Mouse (Mus musculus): Measurements from ENCODE around the gene Iqschfp. TPM values are rescaled to one million over a fixed set of nuclear protein-coding genes. Genes with fewer than 3 reads are reported as not detected.
A peak's percentile ranks its signal among the peaks of the same experiment; 100 is the strongest.

The Iqschfp gene
- polyA plus RNA-seq, 1 experiment from 2014 or later = not detected

DNA sequence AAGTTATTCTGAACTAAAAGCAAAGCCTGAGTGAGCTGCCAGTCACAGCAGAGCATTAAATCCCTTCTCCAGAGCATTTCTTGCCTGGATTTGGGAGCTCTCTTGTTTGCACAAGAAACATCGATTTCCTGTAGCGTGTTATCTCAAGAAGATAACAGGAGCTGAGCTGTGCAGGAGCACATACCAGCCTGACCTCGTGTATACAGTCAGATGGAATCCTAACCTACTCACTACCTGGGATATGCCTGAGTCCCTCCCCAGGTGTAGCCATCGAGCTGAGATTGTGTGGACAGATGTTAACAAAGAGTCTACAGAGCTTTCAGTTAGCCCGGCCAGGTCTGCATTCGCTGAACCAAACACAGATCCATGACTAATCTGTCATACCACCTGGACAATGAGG lies 666.7 kb downstream of the Iqschfp start:
- peak; percentile 87 for ATAC-seq
- no peak overlapping the region for H3K27ac ChIP-seq (ENCODE audit: low read length)
- H3K4me2 ChIP-seq (ENCODE audit: low read depth, low read length) = no peak overlapping the region
- H3K9ac ChIP-seq (ENCODE audit: low read depth, low read length) = no peak overlapping the region
- no peak overlapping the region for H3K4me3 ChIP-seq (ENCODE audit: low read length)
- H3K4me1 ChIP-seq (ENCODE audit: control insufficient read depth, insufficient read depth, low read length) = 0 out of 2 replicates have a peak, but pooled peaks cover 4% of the 10 kb centered on the region
- no peaks in the 10 kb centered on the region for H3K27me3 ChIP-seq (replicated peaks; ENCODE audit: control insufficient read depth, insufficient read depth, low read length)
- 45% methylated on average over 6 of the region's 6 CpGs for WGBS
- no peaks in the 10 kb centered on the region for H3K9me3 ChIP-seq (ENCODE audit: control insufficient read depth, low read length)
- H3K36me3 ChIP-seq (ENCODE audit: control insufficient read depth, insufficient read depth, low read length) = no peaks in the 10 kb centered on the region

DNA sequence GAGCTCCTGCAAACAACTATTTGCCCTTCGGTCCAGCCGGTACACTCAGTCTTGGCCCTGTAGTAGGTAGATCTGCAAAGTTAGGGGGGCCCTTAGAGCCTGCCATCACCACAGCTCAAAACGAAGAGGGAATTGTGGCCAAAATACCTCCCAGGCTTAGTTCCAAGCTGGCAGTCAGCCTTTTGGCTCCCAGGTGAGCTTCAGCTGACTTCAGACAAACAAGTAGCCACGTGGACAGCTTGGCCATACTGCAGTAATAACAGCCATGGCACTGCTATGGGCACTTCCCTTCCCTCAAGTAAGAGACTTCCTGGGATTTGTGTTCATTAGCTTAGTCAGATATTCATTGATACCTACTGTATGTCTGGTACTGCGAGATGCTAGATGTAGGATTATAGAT lies 668.0 kb downstream of the Iqschfp start:
- no peak overlapping the region for H3K9ac ChIP-seq (ENCODE audit: low read depth, low read length)
- no peak overlapping the region for H3K4me2 ChIP-seq (ENCODE audit: low read depth, low read length)
- no peak overlapping the region for H3K4me3 ChIP-seq (ENCODE audit: low read length)
- H3K27me3 ChIP-seq (replicated peaks; ENCODE audit: control insufficient read depth, insufficient read depth, low read length) = no peaks in the 10 kb centered on the region
- ATAC-seq = no peak
- no peak overlapping the region for H3K27ac ChIP-seq (ENCODE audit: low read length)
- H3K4me1 ChIP-seq (ENCODE audit: control insufficient read depth, insufficient read depth, low read length) = 0 out of 2 replicates have a peak, but pooled peaks cover 4% of the 10 kb centered on the region
- H3K36me3 ChIP-seq (ENCODE audit: control insufficient read depth, insufficient read depth, low read length) = no peaks in the 10 kb centered on the region
- no peaks in the 10 kb centered on the region for H3K9me3 ChIP-seq (ENCODE audit: control insufficient read depth, low read length)
- WGBS = 85% methylated on average over 5 of the region's 5 CpGs

DNA sequence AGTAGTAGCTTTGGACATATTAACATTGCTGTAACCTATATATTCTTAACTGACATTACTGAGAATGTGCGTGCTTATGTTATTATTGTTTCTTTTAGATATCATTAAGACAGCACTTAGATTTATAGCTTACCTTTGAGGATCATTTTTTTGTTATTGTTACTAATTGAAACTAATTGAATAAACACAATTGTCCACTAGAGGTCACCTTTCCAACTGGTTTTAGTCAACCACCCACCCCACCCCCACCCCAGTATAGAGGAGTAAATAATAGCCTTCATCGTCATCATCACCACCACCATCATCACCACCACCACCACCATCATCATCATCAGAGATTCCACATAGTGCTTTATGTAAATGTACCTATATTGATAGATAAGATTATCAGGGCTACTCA lies 670.8 kb downstream of the Iqschfp start:
- ATAC-seq = no peak
- Histone ChIP-seq H3K27me3 (replicated peaks; ENCODE audit: control insufficient read depth, insufficient read depth, low read length) (no peaks in the 10 kb centered on the region), H3K4me2 (ENCODE audit: low read depth, low read length) (no peak overlapping the region), H3K4me1 (ENCODE audit: control insufficient read depth, insufficient read depth, low read length) (0 out of 2 replicates have a peak, but pooled peaks cover 4% of the 10 kb centered on the region), H3K9me3 (ENCODE audit: control insufficient read depth, low read length) (no peaks in the 10 kb centered on the region), H3K27ac (ENCODE audit: low read length) (no peak overlapping the region), H3K9ac (ENCODE audit: low read depth, low read length) (no peak overlapping the region), H3K36me3 (ENCODE audit: control insufficient read depth, insufficient read depth, low read length) (no peaks in the 10 kb centered on the region), H3K4me3 (ENCODE audit: low read length) (no peak overlapping the region)
- 86% methylated on average over 2 of the region's 2 CpGs for WGBS

DNA sequence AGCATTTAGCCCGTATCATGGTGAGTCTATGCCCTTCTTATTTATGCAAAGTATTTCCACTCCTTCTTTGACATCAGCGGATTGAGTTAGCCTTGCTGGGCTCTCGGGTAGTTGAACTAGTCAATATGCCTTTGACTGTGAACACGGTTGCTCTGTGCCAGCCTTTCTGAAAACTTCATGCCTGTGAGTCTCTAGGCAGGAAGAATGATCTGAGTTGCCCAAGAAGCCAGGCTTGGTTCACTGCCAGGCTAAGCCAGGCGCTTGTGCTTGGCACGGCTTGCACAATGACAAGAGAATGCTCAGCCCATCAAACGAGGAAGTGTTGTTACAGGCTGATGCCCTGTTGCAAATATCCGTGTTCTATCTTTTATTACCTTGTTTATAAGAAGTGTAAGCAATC lies 671.9 kb downstream of the Iqschfp start:
- Histone ChIP-seq H3K4me2 (ENCODE audit: low read depth, low read length) (no peak overlapping the region), H3K4me3 (ENCODE audit: low read length) (no peak overlapping the region), H3K27ac (ENCODE audit: low read length) (no peak overlapping the region), H3K36me3 (ENCODE audit: control insufficient read depth, insufficient read depth, low read length) (no peaks in the 10 kb centered on the region), H3K9me3 (ENCODE audit: control insufficient read depth, low read length) (no peaks in the 10 kb centered on the region), H3K4me1 (ENCODE audit: control insufficient read depth, insufficient read depth, low read length) (0 out of 2 replicates have a peak, but pooled peaks cover under 1% of the 10 kb centered on the region), H3K9ac (ENCODE audit: low read depth, low read length) (no peak overlapping the region), H3K27me3 (replicated peaks; ENCODE audit: control insufficient read depth, insufficient read depth, low read length) (no peaks in the 10 kb centered on the region)
- WGBS = 60% methylated on average over 8 of the region's 8 CpGs
- ATAC-seq = no peak

DNA sequence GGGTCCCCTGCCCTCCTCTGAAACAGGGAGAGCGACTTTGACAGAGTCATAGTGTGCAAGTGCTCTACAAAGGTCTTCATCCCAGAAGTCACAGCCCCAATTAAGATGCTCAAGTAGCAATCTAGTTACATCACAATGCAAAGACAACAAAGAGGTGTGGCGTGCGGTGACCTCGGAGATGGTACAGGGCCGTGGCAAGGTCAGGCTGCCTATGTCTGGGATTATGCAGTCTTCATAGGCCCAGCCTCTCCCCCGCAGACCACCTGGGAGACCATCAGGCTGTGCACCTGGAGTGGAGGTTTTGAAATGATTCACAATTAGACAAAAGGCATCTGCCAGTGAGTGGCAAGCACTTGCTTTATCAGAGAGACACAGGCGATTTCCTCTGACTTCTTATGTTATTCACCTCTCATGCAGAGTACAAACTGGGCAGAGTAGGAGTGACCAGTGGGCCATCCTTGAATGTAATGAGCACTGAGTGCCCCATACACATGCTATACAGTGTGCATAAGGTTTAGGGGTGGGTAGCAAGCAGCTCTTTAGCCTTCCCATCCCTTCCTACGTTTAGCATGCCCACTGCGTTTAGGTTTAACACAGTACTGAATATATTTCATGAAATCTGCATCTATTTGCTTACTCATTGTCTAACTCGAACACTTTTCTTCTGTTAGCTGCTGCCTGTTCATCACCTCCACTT lies 673.1 kb downstream of the Iqschfp start:
- H3K36me3 ChIP-seq (ENCODE audit: control insufficient read depth, insufficient read depth, low read length) = no peaks in the 10 kb centered on the region
- H3K9ac ChIP-seq (ENCODE audit: low read depth, low read length) = no peak overlapping the region
- no peak overlapping the region for H3K4me3 ChIP-seq (ENCODE audit: low read length)
- H3K4me2 ChIP-seq (ENCODE audit: low read depth, low read length) = no peak overlapping the region
- no peak for ATAC-seq
- H3K27ac ChIP-seq (ENCODE audit: low read length) = no peak overlapping the region
- no peaks in the 10 kb centered on the region for H3K4me1 ChIP-seq (ENCODE audit: control insufficient read depth, insufficient read depth, low read length)
- 85% methylated on average over 10 of the region's 10 CpGs for WGBS
- H3K27me3 ChIP-seq (replicated peaks; ENCODE audit: control insufficient read depth, insufficient read depth, low read length) = no peaks in the 10 kb centered on the region
- no peaks in the 10 kb centered on the region for H3K9me3 ChIP-seq (ENCODE audit: control insufficient read depth, low read length)

DNA sequence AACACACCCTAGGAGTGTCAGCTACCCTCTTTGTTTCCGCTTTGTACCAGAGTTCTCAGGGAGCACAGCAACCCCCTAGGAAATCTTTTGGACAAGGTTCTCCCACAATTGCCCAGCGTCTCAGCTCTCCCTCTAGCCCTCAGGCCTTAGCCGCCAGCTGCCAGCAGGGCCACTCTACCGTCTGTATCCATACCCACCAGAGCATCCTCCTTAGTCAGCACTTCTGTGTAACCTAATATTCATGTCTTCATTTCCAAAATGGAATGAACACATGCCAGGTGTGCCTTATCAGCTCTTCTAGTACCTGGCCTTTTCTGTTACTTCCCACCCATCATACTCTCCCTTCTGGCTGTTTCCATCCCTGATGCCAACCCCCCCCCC lies 673.6 kb downstream of the Iqschfp start:
- H3K36me3 ChIP-seq (ENCODE audit: control insufficient read depth, insufficient read depth, low read length) = no peaks in the 10 kb centered on the region
- ATAC-seq = no peak

DNA sequence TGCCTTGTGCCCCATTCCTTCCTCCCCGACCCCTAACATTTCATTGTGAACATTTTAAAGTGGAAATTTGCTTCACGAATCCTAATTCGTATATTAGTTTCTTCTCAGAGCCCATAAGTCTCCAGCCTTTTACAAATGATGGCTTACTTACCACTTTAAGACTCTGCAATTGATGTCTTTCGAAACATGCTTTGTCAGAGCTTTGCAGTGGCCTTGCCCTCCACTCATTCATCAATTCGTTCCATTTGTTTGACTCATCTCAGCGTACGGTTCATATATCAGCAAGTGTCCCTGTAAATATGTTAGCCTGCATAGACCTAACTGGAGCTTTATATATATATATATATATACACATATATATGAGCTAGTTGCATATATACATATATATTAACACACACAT lies 675.5 kb downstream of the Iqschfp start:
- WGBS = 71% methylated on average over 7 of the region's 7 CpGs
- H3K27me3 ChIP-seq (replicated peaks; ENCODE audit: control insufficient read depth, insufficient read depth, low read length) = no peaks in the 10 kb centered on the region
- no peak overlapping the region for H3K27ac ChIP-seq (ENCODE audit: low read length)
- ATAC-seq = no peak
- H3K4me3 ChIP-seq (ENCODE audit: low read length) = no peak overlapping the region
- H3K4me2 ChIP-seq (ENCODE audit: low read depth, low read length) = no peak overlapping the region
- H3K9ac ChIP-seq (ENCODE audit: low read depth, low read length) = no peak overlapping the region
- peaks cover 6% of the 10 kb centered on the region for H3K4me1 ChIP-seq (ENCODE audit: control insufficient read depth, insufficient read depth, low read length)
- no peaks in the 10 kb centered on the region for H3K36me3 ChIP-seq (ENCODE audit: control insufficient read depth, insufficient read depth, low read length)
- H3K9me3 ChIP-seq (ENCODE audit: control insufficient read depth, low read length) = no peaks in the 10 kb centered on the region

More for the DNA sequence above, 673.6 kb downstream of the Iqschfp start:
- Histone ChIP-seq H3K4me3 (ENCODE audit: low read length) (no peak overlapping the region), H3K4me2 (ENCODE audit: low read depth, low read length) (no peak overlapping the region), H3K27me3 (replicated peaks; ENCODE audit: control insufficient read depth, insufficient read depth, low read length) (no peaks in the 10 kb centered on the region), H3K4me1 (ENCODE audit: control insufficient read depth, insufficient read depth, low read length) (no peaks in the 10 kb centered on the region), H3K27ac (ENCODE audit: low read length) (no peak overlapping the region), H3K9me3 (ENCODE audit: control insufficient read depth, low read length) (no peaks in the 10 kb centered on the region), H3K9ac (ENCODE audit: low read depth, low read length) (no peak overlapping the region)
- WGBS = 83% methylated on average over 4 of the region's 4 CpGs

DNA sequence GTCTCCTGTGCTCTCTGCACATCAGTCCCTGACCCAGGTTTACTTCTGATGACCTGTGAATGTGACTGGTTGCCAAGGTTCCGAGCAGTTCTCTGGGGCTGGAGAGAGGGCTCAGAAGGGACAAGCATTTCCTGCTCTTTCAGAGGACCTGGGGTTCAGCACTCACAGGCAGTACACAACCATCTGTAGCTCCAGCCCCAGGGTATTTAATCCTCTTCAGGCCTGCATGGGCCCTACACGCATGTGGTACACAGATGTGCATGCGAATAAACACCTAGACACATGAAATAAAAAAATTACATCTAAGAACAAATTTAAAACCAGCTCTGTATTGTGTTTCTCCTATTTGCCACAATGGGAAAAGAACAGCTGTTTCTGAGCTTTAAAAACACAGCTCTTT lies 676.1 kb downstream of the Iqschfp start:
- Histone ChIP-seq H3K4me1 (ENCODE audit: control insufficient read depth, insufficient read depth, low read length) (peaks cover 6% of the 10 kb centered on the region), H3K9me3 (ENCODE audit: control insufficient read depth, low read length) (no peaks in the 10 kb centered on the region), H3K27ac (ENCODE audit: low read length) (no peak overlapping the region), H3K27me3 (replicated peaks; ENCODE audit: control insufficient read depth, insufficient read depth, low read length) (no peaks in the 10 kb centered on the region), H3K9ac (ENCODE audit: low read depth, low read length) (no peak overlapping the region), H3K4me2 (ENCODE audit: low read depth, low read length) (no peak overlapping the region), H3K36me3 (ENCODE audit: control insufficient read depth, insufficient read depth, low read length) (no peaks in the 10 kb centered on the region), H3K4me3 (ENCODE audit: low read length) (no peak overlapping the region)
- 78% methylated on average over 3 of the region's 3 CpGs for WGBS
- ATAC-seq = no peak

DNA sequence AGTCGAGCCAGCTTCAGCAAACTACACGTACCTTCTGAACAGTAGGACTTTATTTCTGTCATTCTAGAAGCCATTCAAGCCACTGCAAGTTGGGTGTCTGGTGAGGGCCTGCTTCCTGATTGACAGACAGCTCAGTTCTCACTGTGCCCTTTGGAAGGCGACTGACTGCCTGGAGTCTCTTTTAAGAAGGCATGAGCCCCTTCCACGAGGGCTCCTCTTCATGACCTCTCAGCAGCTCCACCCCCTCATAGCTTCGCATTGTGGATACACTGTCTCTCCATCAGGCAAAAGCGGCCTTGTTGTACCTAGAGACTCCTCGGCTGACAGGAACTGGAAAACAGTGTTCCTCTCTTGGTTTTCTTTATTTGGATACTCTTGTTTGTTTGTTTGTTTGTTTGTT lies 676.7 kb downstream of the Iqschfp start:
- 63% methylated on average over 7 of the region's 7 CpGs for WGBS
- no peak for ATAC-seq
- Histone ChIP-seq H3K4me1 (ENCODE audit: control insufficient read depth, insufficient read depth, low read length) (peaks cover 6% of the 10 kb centered on the region), H3K9me3 (ENCODE audit: control insufficient read depth, low read length) (no peaks in the 10 kb centered on the region), H3K9ac (ENCODE audit: low read depth, low read length) (no peak overlapping the region), H3K4me3 (ENCODE audit: low read length) (no peak overlapping the region), H3K4me2 (ENCODE audit: low read depth, low read length) (no peak overlapping the region), H3K36me3 (ENCODE audit: control insufficient read depth, insufficient read depth, low read length) (no peaks in the 10 kb centered on the region), H3K27me3 (replicated peaks; ENCODE audit: control insufficient read depth, insufficient read depth, low read length) (no peaks in the 10 kb centered on the region), H3K27ac (ENCODE audit: low read length) (no peak overlapping the region)

DNA sequence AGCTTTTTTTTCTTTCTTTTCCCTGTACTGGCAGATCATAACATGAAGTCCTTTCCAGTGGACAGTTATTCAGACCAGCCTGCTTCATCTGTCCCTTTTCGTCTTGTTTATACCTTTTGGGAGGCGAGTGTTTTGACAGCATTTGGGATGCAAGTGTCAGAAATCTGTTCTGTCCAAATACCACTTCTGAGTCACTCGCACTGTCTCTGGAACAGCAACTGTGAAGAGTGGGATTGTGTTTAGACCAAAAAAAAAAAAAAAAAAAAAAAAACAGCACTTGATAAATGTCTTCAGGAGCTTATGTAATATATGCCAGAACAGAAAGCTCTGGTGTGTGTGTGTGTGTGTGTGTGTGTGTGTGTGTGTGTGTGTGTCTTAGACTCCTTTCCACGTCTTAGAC lies 678.3 kb downstream of the Iqschfp start:
- ATAC-seq = no peak
- Histone ChIP-seq H3K9me3 (ENCODE audit: control insufficient read depth, low read length) (no peaks in the 10 kb centered on the region), H3K4me1 (ENCODE audit: control insufficient read depth, insufficient read depth, low read length) (peaks cover 6% of the 10 kb centered on the region), H3K27ac (ENCODE audit: low read length) (no peak overlapping the region), H3K4me3 (ENCODE audit: low read length) (no peak overlapping the region), H3K9ac (ENCODE audit: low read depth, low read length) (no peak overlapping the region), H3K4me2 (ENCODE audit: low read depth, low read length) (no peak overlapping the region), H3K27me3 (replicated peaks; ENCODE audit: control insufficient read depth, insufficient read depth, low read length) (no peaks in the 10 kb centered on the region), H3K36me3 (ENCODE audit: control insufficient read depth, insufficient read depth, low read length) (no peaks in the 10 kb centered on the region)
- 54% methylated on average over 4 of the region's 4 CpGs for WGBS

All from intestine, embryonic 16.5 days (tissue).